In genomic region chr9:113645153-113645836, GRCm38 (mm10) we compare ENCODE assay signal across 9 mouse cellular contexts.
DNase-seq lines count a peak whose midpoint lies in the region; ATAC-seq and TF ChIP-seq lines count a peak whose summit lies in the region.
"Had no signal": no experiment of that assay in that cellular context is flagged by ENCODE, and none has a peak within 500 bp of the region (broad histone marks: within the 10 kb centered on the region; RNA-seq: fewer than 3 reads in every experiment).

No protein-coding gene starts in this region.

- no peaks in the 10 kb centered on the region for H3K9me3 ChIP-seq in embryonic facial prominence, embryonic 11.5 days (replicated peaks; ENCODE audit: control insufficient read depth, low read length)
- no peaks in the 10 kb centered on the region for H3K9me3 ChIP-seq in heart, postnatal 0 days (replicated peaks; ENCODE audit: control insufficient read depth, low read length)
- no peaks in the 10 kb centered on the region for H3K9me3 ChIP-seq in lung, postnatal 0 days (ENCODE audit: low read length)
- H3K9me3 ChIP-seq: liver, embryonic 13.5 days had no signal

- no peak for TF ChIP-seq EP300 in heart, postnatal 0 days (IDR thresholded peaks at IDR 0.05; ENCODE audit: low read depth)
- no peak for TF ChIP-seq EP300 in lung, postnatal 0 days (IDR thresholded peaks at IDR 0.05)

- peak; percentile 64 for TF ChIP-seq CTCF in heart, postnatal 0 days (IDR thresholded peaks at IDR 0.05; ENCODE audit: low read depth)
- peak; percentile 75 for TF ChIP-seq CTCF in lung, postnatal 0 days (IDR thresholded peaks at IDR 0.05)

- no peaks in the 10 kb centered on the region for H3K36me3 ChIP-seq in embryonic facial prominence, embryonic 11.5 days (replicated peaks; ENCODE audit: control insufficient read depth, insufficient read depth, low read depth, low read length)
- no peaks in the 10 kb centered on the region for H3K36me3 ChIP-seq in heart, postnatal 0 days (replicated peaks; ENCODE audit: control insufficient read depth, insufficient read depth, low read length)
- H3K36me3 ChIP-seq in lung, postnatal 0 days (ENCODE audit: insufficient read depth, low read length), result no peaks in the 10 kb centered on the region
- H3K36me3 ChIP-seq: liver, embryonic 13.5 days had no signal

- H3K4me2 ChIP-seq in embryonic facial prominence, embryonic 11.5 days (ENCODE audit: low read depth, low read length), result no peak overlapping the region
- H3K4me2 ChIP-seq in heart, postnatal 0 days (ENCODE audit: low read depth, low read length), result peak overlapping the region; percentile 25; the same call in 1 of the 2 replicates
- H3K4me2 ChIP-seq in lung, postnatal 0 days (replicated peaks; ENCODE audit: low read depth, low read length), result no peak overlapping the region
- H3K4me2 ChIP-seq: liver, embryonic 13.5 days had no signal

- H3K27ac ChIP-seq in embryonic facial prominence, embryonic 11.5 days (replicated peaks; ENCODE audit: low read depth, low read length), result no peak overlapping the region
- no peak overlapping the region for H3K27ac ChIP-seq in heart, postnatal 0 days (ENCODE audit: low read depth)
- no peak overlapping the region for H3K27ac ChIP-seq in lung, postnatal 0 days (ENCODE audit: low read length)
- H3K27ac ChIP-seq: liver, embryonic 13.5 days had no signal

- no peak overlapping the region for H3K9ac ChIP-seq in embryonic facial prominence, embryonic 11.5 days (replicated peaks; ENCODE audit: low read length)
- H3K9ac ChIP-seq in heart, postnatal 0 days (replicated peaks; ENCODE audit: low read depth, low read length), result no peak overlapping the region
- no peak overlapping the region for H3K9ac ChIP-seq in lung, postnatal 0 days (replicated peaks; ENCODE audit: low read depth)
- H3K9ac ChIP-seq: liver, embryonic 13.5 days had no signal

- ATAC-seq in embryonic facial prominence, embryonic 11.5 days (replicated peaks; ENCODE audit: insufficient number of reproducible peaks, low FRiP score, low TSS enrichment, low read depth), result peak; percentile 30; the same call in 1 of the 2 replicates
- ATAC-seq in heart, postnatal 0 days (ENCODE audit: insufficient read depth, low read depth), result peak; percentile 20; the same call in 1 of the 2 replicates
- ATAC-seq in lung, postnatal 0 days, result 0 out of 2 replicates have a peak, but pooled peaks have one; percentile 11
- ATAC-seq in inflammation-experienced regulatory T-cells, adult 6 months, result no peak

- peak; percentile 64 for DNase-seq in ES-CJ7 (ENCODE audit: low read depth, low spot score)
- DNase-seq in adrenal gland, postnatal 25 days, result peak; percentile 24
- DNase-seq in embryonic facial prominence, embryonic 11.5 days (ENCODE audit: low spot score), result peak; percentile 89
- peak; percentile 69 for DNase-seq in heart, postnatal 0 days (ENCODE audit: low spot score)
- peak; percentile 18 for DNase-seq in large intestine, adult 2 months (ENCODE audit: low read depth, low spot score)
- peak; percentile 78 for DNase-seq in lung, postnatal 0 days (ENCODE audit: low spot score)
- DNase-seq in retina, postnatal 1 day, result peak; percentile 83
- DNase-seq: liver, embryonic 13.5 days had no signal

- H3K27me3 ChIP-seq in embryonic facial prominence, embryonic 11.5 days (ENCODE audit: control insufficient read depth, insufficient read depth, low read length), result no peaks in the 10 kb centered on the region
- no peaks in the 10 kb centered on the region for H3K27me3 ChIP-seq in heart, postnatal 0 days (ENCODE audit: control insufficient read depth, insufficient read depth, low read length)
- no peaks in the 10 kb centered on the region for H3K27me3 ChIP-seq in lung, postnatal 0 days (replicated peaks; ENCODE audit: insufficient read depth, low read length)
- H3K27me3 ChIP-seq: liver, embryonic 13.5 days had no signal

- H3K4me3 ChIP-seq in embryonic facial prominence, embryonic 11.5 days (ENCODE audit: low read depth, low read length), result no peak overlapping the region
- no peak overlapping the region for H3K4me3 ChIP-seq in heart, postnatal 0 days (ENCODE audit: low read depth, low read length)
- no peak overlapping the region for H3K4me3 ChIP-seq in lung, postnatal 0 days (ENCODE audit: low read depth, low read length)
- H3K4me3 ChIP-seq: liver, embryonic 13.5 days had no signal

- H3K4me1 ChIP-seq in embryonic facial prominence, embryonic 11.5 days (ENCODE audit: control insufficient read depth, insufficient read depth, low read length), result no peaks in the 10 kb centered on the region; the same call in 1 of the 2 replicates
- H3K4me1 ChIP-seq in heart, postnatal 0 days (ENCODE audit: control insufficient read depth, insufficient read depth), result no peaks in the 10 kb centered on the region
- no peaks in the 10 kb centered on the region for H3K4me1 ChIP-seq in lung, postnatal 0 days (ENCODE audit: insufficient read depth, low read depth, low read length)
- H3K4me1 ChIP-seq: liver, embryonic 13.5 days had no signal

- WGBS in embryonic facial prominence, embryonic 11.5 days, result 26% methylated on average over 10 of the region's 11 CpGs
- 16% methylated on average over 6 of the region's 11 CpGs for WGBS in heart, postnatal 0 days
- WGBS in large intestine, adult 2 months, result 15% methylated on average over 10 of the region's 11 CpGs
- 20% methylated on average over 9 of the region's 11 CpGs for WGBS in lung, postnatal 0 days

Comparison
In these comparisons a context has a peak if more than half of its experiments do, and no peak if none do; other contexts are left out.
1. DNase-seq: peak in every context shown above with its lines; median percentile 89 in embryonic facial prominence, embryonic 11.5 days; 83 in retina, postnatal 1 day; 78 in lung, postnatal 0 days; 69 in heart, postnatal 0 days; 64 in ES-CJ7; 24 in adrenal gland, postnatal 25 days; 18 in large intestine, adult 2 months.